In the genomic region with DNA sequence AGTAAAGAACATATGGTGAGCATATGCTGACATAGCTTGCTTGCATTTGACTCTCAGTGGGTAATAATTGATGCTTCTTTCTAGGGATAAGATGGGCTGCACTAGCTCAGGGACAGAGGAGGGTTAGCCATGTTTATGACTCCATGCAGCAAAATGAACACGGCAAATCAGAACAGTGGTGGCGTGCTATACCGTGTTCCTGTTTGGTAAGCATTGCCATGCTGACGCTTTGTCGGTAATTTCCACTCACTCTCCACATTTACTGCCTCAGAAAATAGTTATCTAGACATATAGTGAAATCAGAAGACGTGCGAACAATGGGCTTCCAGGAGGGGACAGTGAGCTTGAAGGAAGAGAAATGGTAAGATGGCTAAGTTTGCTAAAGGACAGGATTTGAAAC, we compare ENCODE assay signal across 20 mouse cellular contexts. TPM values are rescaled to one million over a fixed set of nuclear protein-coding genes. Genes with fewer than 3 reads are reported as not detected.
A peak's percentile ranks its signal among the peaks of the same experiment; 100 is the strongest.
DNase-seq lines count a peak whose midpoint lies in the region; TF ChIP-seq lines count a peak whose summit lies in the region.
"Had no signal": no experiment of that assay in that cellular context is flagged by ENCODE, and none has a peak within 500 bp of the region (broad histone marks: within the 10 kb centered on the region; RNA-seq: fewer than 3 reads in every experiment).

No protein-coding gene starts in this region.

- no peaks in the 10 kb centered on the region for H3K9me3 ChIP-seq in MEL (replicated peaks; ENCODE audit: insufficient read depth, low read length)
- H3K9me3 ChIP-seq: forebrain, embryonic 10.5 days; G1E; heart, embryonic 10.5 days; heart, embryonic 15.5 days; hindbrain, embryonic 10.5 days had no signal

- no peak for TF ChIP-seq POLR2A in MEL (IDR thresholded peaks at IDR 0.05; ENCODE audit: control insufficient read depth in 1 of 2, insufficient read depth in 1 of 2, low read depth in 1 of 2, low read length in 2 of 2, poor library complexity in 1 of 2)
- 0 out of 2 replicates have a peak, but pooled peaks have one; percentile 10 for TF ChIP-seq POLR2A in embryonic fibroblast, embryonic 13.5 days (IDR thresholded peaks at IDR 0.05; ENCODE audit: low read depth, low read length)

- peak; percentile 32 for DNase-seq in embryo, embryonic 10 days (ENCODE audit: low spot score)
- DNase-seq in embryo, embryonic 9.5 days (ENCODE audit: extremely low spot score) = no peak
- no peak for DNase-seq in layer of hippocampus, adult 2 months (ENCODE audit: low spot score in 2 of 2)
- no peak for DNase-seq in layer of hippocampus, adult 8-10 months (ENCODE audit: low spot score in 2 of 2)
- DNase-seq in MEL (ENCODE audit: low read depth, low spot score) = peak; percentile 63
- DNase-seq in thymus, postnatal 14 days = no peak
- no peak for DNase-seq in gastrocnemius, postnatal 25 days
- DNase-seq: adrenal gland, postnatal 25 days; cerebellum, adult 18-20 months; cerebellum, postnatal 10 days; embryo, embryonic 11 days; heart, adult 18-20 months; heart, postnatal 14 days had no signal

- no peaks in the 10 kb centered on the region for H3K27me3 ChIP-seq in MEL (ENCODE audit: control insufficient read depth in 1 of 2, insufficient read depth in 2 of 2, low read length in 2 of 2)
- H3K27me3 ChIP-seq: heart, embryonic 15.5 days had no signal

- no peak for TF ChIP-seq EP300 in MEL (IDR thresholded peaks at IDR 0.05; ENCODE audit: low read depth in 1 of 2, low read length in 2 of 2)

- H3K4me1 ChIP-seq in MEL (ENCODE audit: control insufficient read depth in 1 of 2, insufficient read depth in 2 of 2, low read length in 2 of 2) = 0 out of 4 replicates have a peak, but pooled peaks cover 0 to 6% of the 10 kb centered on the region in 2 experiments
- peaks cover 6% of the 10 kb centered on the region for H3K4me1 ChIP-seq in embryonic fibroblast, embryonic 13.5 days (ENCODE audit: control insufficient read depth, insufficient read depth, low read length)

- no peak for TF ChIP-seq CTCF in layer of hippocampus, adult 2 months (conservative IDR thresholded peaks at IDR 0.05)
- no peak for TF ChIP-seq CTCF in MEL (IDR thresholded peaks at IDR 0.05 in 2 of 3, conservative IDR thresholded peaks at IDR 0.05 in 1 of 3; ENCODE audit: control insufficient read depth in 1 of 3, insufficient read depth in 1 of 3, low read depth in 2 of 3, low read length in 3 of 3, poor library complexity in 1 of 3, severe bottlenecking in 1 of 3)
- no peak for TF ChIP-seq CTCF in embryonic fibroblast, embryonic 13.5 days (IDR thresholded peaks at IDR 0.05; ENCODE audit: borderline replicate concordance, insufficient read depth, low read length)

- H3K27ac ChIP-seq in layer of hippocampus, adult 2 months = peak overlapping the region; percentile 60; the same call in 1 of the 2 replicates
- H3K27ac ChIP-seq in MEL (ENCODE audit: control insufficient read depth, low read depth, low read length) = no peak overlapping the region
- H3K27ac ChIP-seq in embryonic fibroblast, embryonic 13.5 days (ENCODE audit: insufficient read depth, low read length) = no peak overlapping the region
- H3K27ac ChIP-seq: forebrain, embryonic 10.5 days; heart, embryonic 10.5 days; heart, embryonic 15.5 days; hindbrain, embryonic 10.5 days had no signal

- H3K4me3 ChIP-seq in layer of hippocampus, adult 2 months = no peak overlapping the region
- H3K4me3 ChIP-seq in MEL (ENCODE audit: control insufficient read depth in 1 of 2, insufficient read depth in 1 of 2, low read depth in 2 of 2, low read length in 2 of 2) = no peak overlapping the region
- H3K4me3 ChIP-seq in embryonic fibroblast, embryonic 13.5 days (ENCODE audit: insufficient read depth, low read length) = no peak overlapping the region
- H3K4me3 ChIP-seq: erythroblast, embryonic 14.5 days; forebrain, embryonic 10.5 days; heart, embryonic 10.5 days; heart, embryonic 15.5 days; hindbrain, embryonic 10.5 days had no signal

- TF ChIP-seq RAD21 in MEL (IDR thresholded peaks at IDR 0.05; ENCODE audit: low read depth, low read length) = no peak

- H3K79me2 ChIP-seq in MEL (ENCODE audit: control insufficient read depth, insufficient read depth, low read length, poor library complexity) = peaks cover 16% of the 10 kb centered on the region

- H3K36me3 ChIP-seq in MEL (ENCODE audit: control insufficient read depth in 1 of 2, insufficient read depth in 2 of 2, low read length in 2 of 2) = peaks cover 6 to 17% of the 10 kb centered on the region in 2 experiments; a peak in 2 of 4 replicates
- H3K36me3 ChIP-seq: heart, embryonic 15.5 days had no signal

- H3K9ac ChIP-seq in MEL (ENCODE audit: control insufficient read depth, low read depth, low read length, poor library complexity, severe bottlenecking) = no peak overlapping the region
- H3K9ac ChIP-seq: heart, embryonic 15.5 days had no signal

TF ChIP-seq in MEL, 35 proteins besides CTCF, POLR2A, EP300 and RAD21:
- TF ChIP-seq ZC3H11A (IDR thresholded peaks at IDR 0.05; ENCODE audit: low read depth, low read length) (no peak), MXI1 (IDR thresholded peaks at IDR 0.05; ENCODE audit: low read depth, low read length) (no peak), HCFC1 (IDR thresholded peaks at IDR 0.05; ENCODE audit: low read depth, low read length) (no peak)

RNA-seq across cellular contexts. Expression of a gene that starts 58.1 kb away (rescaled TPM):
- total RNA-seq in layer of hippocampus, adult 2 months (2021) = 10 to 100 TPM; 11.6 to 11.8 TPM
- 10 to 100 TPM; 13.4 to 15.1 (median 14.3) TPM for total RNA-seq in layer of hippocampus, adult 8-10 months (2022)
- total RNA-seq in MEL (2012; rRNA removed) = 0.23 and 0.29 TPM in 2 replicates
- polyA plus RNA-seq in MEL (2012; ENCODE audit: insufficient read depth in 1 of 2, insufficient read length in 2 of 2, low read depth in 1 of 2, low replicate concordance in 2 of 2, missing spikeins in 1 of 2) = not detected
- 2.1 and 3.6 TPM in 2 replicates for polyA plus RNA-seq in embryonic fibroblast, embryonic 13.5 days (2011; ENCODE audit: insufficient read length, low read depth, missing spikeins)
- total RNA-seq in gastrocnemius, postnatal 25 days (2021) = 1 to 10 TPM in 1 of 2 experiments, under 1 TPM in 1; 0.84 to 1.6 TPM
- polyA plus RNA-seq: erythroblast, embryonic 14.5 days; G1E had no signal

Comparison
In these comparisons a context has a peak if more than half of its experiments do, and no peak if none do; other contexts are left out.
1. DNase-seq: peak in embryo, embryonic 10 days (single experiment) and MEL (single experiment); none in embryo, embryonic 9.5 days (single experiment), layer of hippocampus, adult 2 months (0 of 2), layer of hippocampus, adult 8-10 months (0 of 2), thymus, postnatal 14 days (single experiment) and gastrocnemius, postnatal 25 days (single experiment).